Mouse (Mus musculus) urinary bladder, adult 2 months (tissue): ENCODE measurements around the gene Ckmt2. TPM values are rescaled to one million over a fixed set of nuclear protein-coding genes. Genes with fewer than 3 reads are reported as not detected.

Source experiments
- DNase-seq: peaks from one replicate; pipeline ENCODE4 v3.0.0; 2022; ENCODE audit warnings: low spot score
- polyA plus RNA-seq: library from polyadenylated mRNA; depleted of rRNA; stranded (reverse); fragments of >200 nt; gene quantifications from 2 replicates; pipeline ENCODE4 v1.2.3, GENCODE M21; 2012; rRNA removed

Ckmt2 gene
- polyA plus RNA-seq = not detected in 2 replicates

DNA sequence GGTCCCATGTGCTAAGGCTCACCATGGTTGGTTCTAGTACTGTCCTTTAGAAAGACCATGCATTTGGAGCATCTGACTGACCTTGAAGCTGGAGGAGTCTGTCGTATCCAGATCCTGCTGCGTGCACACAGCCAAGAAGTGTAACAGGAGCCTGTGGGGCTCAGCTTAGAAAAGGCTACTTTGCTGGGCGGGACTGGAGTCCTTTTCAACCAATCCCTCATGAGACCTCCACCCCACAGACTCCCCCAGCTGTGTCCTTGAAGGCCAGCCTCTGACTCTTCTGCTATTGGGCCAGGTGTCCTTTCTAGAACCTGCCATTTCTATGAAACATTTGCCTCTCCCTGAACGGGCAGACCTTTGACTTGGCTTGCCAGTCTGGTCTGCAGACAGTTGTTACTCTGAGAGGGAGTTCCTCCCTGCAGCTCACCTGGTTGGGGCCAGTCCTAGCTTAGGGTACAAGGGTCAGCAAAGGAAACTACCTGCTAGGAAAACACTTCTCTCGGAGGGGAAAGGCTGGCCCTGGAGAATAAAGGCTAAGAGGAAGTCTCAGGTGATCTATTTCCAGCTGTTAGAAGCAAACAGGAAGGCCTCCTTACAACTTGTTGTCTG lies at the start of gene Ckmt2:
TSS of gene Ckmt2 (minus strand) at position 145 of the 609 bp plus-strand sequence.
- DNase-seq = no peak

GRCm38 (mm10) chr13:91921010-91921409 lies 44.3 kb upstream of the Ckmt2 start:
- no peak for DNase-seq

- DNase-seq = no peak
Observed at GRCm38 (mm10) chr13:91918764-91919163, 42.1 kb upstream of the Ckmt2 start.

DNA sequence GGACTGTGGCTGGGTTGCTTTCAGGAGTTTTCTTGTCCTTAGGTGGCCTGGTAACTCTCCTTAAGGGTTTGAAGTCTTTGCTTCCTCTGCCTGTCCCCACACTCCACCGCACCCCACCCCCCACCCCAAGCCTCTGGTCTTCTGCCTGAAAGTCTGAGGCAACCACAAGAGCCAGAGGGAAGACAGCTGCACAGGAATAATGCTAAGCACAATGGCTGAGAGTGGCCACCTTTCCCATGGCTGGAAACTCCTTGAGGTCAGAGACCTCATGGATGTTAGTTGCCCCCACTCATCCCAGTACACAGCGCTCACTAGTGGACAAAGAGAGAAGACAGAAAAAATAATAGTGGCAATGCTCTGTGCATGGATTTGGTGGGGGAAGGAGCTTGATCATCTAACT lies 41.1 kb upstream of the Ckmt2 start:
- DNase-seq = no peak

GRCm38 (mm10) chr13:91916308-91916707 lies 39.6 kb upstream of the Ckmt2 start:
- DNase-seq = no peak

DNA sequence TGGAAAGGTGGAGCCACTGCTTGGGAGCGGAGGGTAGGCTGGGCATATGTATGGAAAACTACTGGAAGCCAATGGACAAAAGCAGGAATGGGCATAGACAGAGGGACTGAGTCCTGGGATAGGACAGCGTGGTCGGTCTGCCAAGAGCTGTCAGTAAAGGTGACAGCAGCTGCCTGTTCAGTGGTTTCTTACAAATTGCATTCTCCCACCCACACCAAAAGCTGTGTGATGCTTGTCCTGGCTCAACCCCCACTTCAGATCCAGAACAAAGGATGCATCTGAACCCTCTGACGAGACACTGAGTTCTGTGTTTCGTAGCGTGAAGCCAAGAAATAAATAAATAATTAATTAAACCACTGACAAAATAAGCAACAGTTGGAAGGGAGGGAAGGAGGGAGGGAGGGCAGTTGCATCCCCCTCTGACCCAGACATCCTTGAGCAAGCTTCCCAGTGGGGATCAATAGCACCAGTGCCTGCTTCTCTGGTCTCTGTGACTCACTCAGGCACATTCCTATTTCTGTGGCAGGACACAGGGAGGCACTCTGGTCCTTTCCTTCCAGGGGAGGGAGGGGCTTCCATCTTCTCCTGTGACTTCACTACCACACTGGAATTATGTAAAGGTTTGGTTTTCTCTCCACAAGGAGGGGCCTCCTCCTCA lies 39.0 kb upstream of the Ckmt2 start:
- no peak for DNase-seq

DNA sequence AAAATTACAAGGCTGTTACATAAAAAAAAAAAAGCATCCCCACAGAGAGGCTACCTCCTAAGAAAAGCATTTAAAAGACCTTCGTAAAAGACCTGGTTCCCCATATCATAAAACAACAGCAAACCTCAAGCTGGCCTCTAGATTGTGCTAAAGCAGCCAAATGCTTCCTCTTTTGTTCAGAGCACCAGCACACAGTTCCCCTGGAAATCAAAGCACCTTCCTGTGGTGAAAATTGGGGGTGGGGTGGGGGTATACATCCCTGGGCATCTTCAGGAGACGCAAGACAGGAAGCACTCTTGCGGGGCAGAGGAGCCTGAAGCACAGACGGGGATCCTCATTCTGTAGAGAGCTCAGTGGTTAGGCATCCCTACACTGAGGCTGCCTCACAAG lies 38.5 kb upstream of the Ckmt2 start:
- no peak for DNase-seq

DNA sequence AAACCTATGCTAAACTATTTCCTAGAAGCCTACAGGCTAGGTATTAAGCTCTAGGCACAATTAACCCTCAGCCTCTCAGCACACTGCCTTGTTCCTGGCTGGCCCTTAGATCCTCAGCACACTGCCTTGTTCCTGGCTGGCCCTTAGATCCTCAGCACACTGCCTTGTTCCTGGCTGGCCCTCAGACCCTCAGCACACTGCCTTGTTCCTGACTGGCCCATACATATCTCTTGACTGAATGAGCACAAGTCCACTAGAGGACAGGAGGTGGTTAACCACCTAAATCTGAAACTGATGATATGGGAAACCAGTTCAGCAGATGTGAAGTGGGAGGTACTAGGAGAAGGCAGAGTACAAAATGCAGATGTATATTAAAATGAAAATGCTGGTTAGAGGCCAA lies 35.0 kb upstream of the Ckmt2 start:
- no peak for DNase-seq

- no peak for DNase-seq
Observed at GRCm38 (mm10) chr13:91911211-91911610, 34.5 kb upstream of the Ckmt2 start.

GRCm38 (mm10) chr13:91908202-91908980 lies 31.7 kb upstream of the Ckmt2 start:
- DNase-seq = peak; percentile 38

DNA sequence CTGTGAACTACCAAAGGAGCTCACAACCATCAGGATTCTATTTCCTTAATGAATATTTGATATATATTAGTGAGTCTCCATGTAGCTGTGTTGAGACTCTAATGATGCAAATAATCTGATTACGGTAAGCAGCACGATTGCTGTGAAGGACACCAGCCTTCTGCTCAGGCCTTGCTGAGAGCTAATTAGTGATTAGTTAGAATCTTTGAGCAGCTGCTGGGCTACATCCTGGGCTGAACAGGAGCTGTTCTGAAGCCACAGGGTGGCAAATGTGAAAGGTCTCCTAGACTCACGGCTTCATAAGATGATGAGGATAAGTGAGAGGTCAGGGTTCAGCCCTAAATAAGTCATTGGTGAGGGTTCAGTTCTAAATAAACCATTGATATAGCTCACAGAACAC lies 29.7 kb upstream of the Ckmt2 start:
- no peak for DNase-seq

GRCm38 (mm10) chr13:91896476-91896875 lies 19.8 kb upstream of the Ckmt2 start:
- DNase-seq = no peak

GRCm38 (mm10) chr13:91893132-91893531 lies 16.4 kb upstream of the Ckmt2 start:
- no peak for DNase-seq

GRCm38 (mm10) chr13:91890031-91890619 lies 13.4 kb upstream of the Ckmt2 start:
- DNase-seq = no peak

- no peak for DNase-seq
Observed at GRCm38 (mm10) chr13:91884714-91885386, 8.2 kb upstream of the Ckmt2 start.

- DNase-seq = no peak
Observed at GRCm38 (mm10) chr13:91881837-91882480, 5.3 kb upstream of the Ckmt2 start.

- no peak for DNase-seq
Observed at GRCm38 (mm10) chr13:91880256-91880655, 3.6 kb upstream of the Ckmt2 start.

DNA sequence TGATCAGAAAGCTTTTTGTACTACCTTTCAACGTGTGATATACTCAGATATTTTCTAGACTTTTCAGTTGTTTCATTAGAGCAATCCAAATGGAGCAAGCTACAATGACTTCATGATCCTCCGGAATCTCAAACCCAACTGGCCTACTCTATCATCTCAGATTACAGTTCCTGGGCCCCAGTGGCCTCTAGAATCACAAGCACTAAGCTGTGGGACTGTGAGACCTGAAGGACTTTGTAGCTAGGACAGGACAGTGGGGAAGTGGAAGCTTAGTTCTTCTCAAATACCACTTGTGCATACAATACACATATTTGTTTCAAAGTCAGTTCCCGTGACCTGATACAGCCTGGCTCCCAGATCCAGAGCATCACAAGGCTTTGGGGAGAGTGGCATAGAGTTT lies 1.3 kb upstream of the Ckmt2 start:
- DNase-seq = no peak

DNA sequence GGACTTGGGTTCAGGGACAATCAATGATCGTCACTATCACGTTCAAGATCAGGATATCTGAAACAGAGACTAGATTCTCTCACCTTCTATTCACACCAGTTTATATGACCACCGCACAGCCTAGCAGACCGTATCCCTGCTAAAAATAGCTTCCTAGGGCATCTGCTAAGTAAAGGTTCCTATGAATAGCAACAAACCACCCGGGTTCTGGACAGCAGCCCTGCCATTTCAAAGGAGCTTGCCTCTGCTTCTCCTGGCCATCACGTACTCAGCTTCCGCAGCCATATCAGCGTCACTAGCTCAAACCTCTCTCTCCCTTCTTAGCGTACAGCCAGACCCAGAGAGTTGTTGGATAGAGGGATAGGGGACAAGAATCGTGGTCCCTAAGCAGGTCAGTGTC lies 665 bp upstream of the Ckmt2 start:
- DNase-seq = no peak

DNA sequence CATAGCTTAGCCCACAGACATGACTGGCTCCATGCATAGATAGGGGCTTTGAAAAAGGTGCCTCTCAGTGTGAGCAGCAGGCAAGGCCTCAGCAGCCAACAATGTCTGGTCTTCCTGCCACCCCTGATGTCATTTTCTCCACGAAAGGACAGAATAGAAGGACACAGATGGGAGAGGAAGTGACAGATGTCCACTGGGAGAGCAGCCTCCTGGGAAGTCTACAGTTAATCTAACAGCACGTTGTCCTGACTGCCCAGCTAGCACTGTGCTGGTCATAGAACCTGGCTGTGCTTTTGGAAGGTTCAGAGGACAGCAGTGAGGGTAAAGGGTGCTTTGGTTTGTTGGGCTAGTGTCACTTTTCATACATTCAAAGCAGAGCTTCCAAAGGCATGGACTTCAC lies 1.1 kb downstream of the Ckmt2 start:
- DNase-seq = no peak

GRCm38 (mm10) chr13:91874565-91874964 lies 2.1 kb downstream of the Ckmt2 start:
- DNase-seq = no peak
